Mouse (Mus musculus) kidney, adult 2 months (tissue): ENCODE measurements around the gene Des.

Experiments used
- CTCF ChIP-seq: fragments of 200-500 bp; conservative IDR thresholded peaks from 2 replicates; pipeline ENCODE4 v1.5.1; 2011; ENCODE audit warnings: low read depth, mild to moderate bottlenecking, control low read depth, low read length, moderate library complexity, mixed read lengths; ENCODE audit not compliant: insufficient read depth, insufficient read length
- POLR2A ChIP-seq: fragments of 200-500 bp; IDR thresholded peaks from one replicate; pipeline ENCODE4 v1.6.1; 2011; ENCODE audit warnings: low read depth, low read length, control low read depth

DNA sequence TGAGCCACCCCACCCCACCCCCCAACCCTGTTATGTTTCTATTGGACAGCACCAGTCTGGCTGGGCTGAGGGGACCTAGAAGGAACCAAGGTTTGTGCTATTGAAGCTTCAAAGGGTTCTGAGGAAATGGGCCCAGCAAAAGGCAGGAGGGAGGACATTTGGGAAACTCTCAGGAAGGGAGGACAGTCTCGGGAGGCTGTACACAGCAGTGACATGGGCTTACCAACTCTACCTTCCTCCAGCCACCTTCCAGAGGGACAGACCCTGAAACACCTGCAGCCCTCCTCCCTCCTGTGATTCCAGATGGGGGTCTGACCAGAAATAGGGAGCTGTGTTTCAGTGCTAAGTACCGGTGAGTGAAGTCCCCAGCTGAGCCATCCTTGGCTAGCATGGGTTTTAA is 19.6 kb upstream of the Des start:
- TF ChIP-seq CTCF (no peak), POLR2A (no peak)
